Mouse (Mus musculus) heart, embryonic 10.5 days (tissue): ENCODE results near the gene Gm20388. TPM values are rescaled to one million over a fixed set of nuclear protein-coding genes. Genes with fewer than 3 reads are reported as not detected.

ENCODE experiments used
- DNase-seq: peaks from one replicate; pipeline ENCODE4 v3.0.0-alpha.2; 2017; ENCODE audit warnings: low spot score
- H3K27ac ChIP-seq: fragments of 300-500 bp; sonication (generic); 2 replicates; pipeline ENCODE4 v1.5.1; 2016; ENCODE audit warnings: mild to moderate bottlenecking
- H3K27me3 ChIP-seq: fragments of 300-500 bp; sonication (generic); 2 replicates; pipeline ENCODE4 v1.6.1; 2016; ENCODE audit warnings: mild to moderate bottlenecking; ENCODE audit not compliant: poor library complexity, insufficient read depth, severe bottlenecking
- H3K36me3 ChIP-seq: fragments of 300-500 bp; sonication (generic); 2 replicates; pipeline ENCODE4 v1.6.1; 2016; ENCODE audit warnings: mild to moderate bottlenecking, moderate library complexity
- H3K4me1 ChIP-seq: fragments of 300-500 bp; sonication (generic); 2 replicates; pipeline ENCODE4 v1.6.1; 2016; ENCODE audit warnings: mild to moderate bottlenecking
- H3K4me3 ChIP-seq: fragments of 300-500 bp; sonication (generic); 2 replicates; pipeline ENCODE4 v1.5.1; 2016; ENCODE audit warnings: mild to moderate bottlenecking, moderate library complexity
- H3K9me3 ChIP-seq: fragments of 300-500 bp; sonication (generic); 2 replicates; pipeline ENCODE4 v1.6.1; 2016; ENCODE audit warnings: mild to moderate bottlenecking, moderate library complexity
- WGBS: fragments of 180-500 bp; shearing (Covaris S2); methylation state at CpG from one replicate; pipeline ENCODE4 v1.1.7; 2016; 5-methylcytosine and 5-hydroxymethylcytosine counted together
- polyA plus RNA-seq: library from polyadenylated mRNA; unstranded; fragments of >200 nt; fragmentation: Nextera tagmentation; extraction: Ambion mirVana; gene quantifications from 2 replicates; pipeline ENCODE4 v1.2.1, GENCODE M21; 2016

The Gm20388 gene
- polyA plus RNA-seq, 1 experiment from 2014 or later: 4.5 TPM

DNA sequence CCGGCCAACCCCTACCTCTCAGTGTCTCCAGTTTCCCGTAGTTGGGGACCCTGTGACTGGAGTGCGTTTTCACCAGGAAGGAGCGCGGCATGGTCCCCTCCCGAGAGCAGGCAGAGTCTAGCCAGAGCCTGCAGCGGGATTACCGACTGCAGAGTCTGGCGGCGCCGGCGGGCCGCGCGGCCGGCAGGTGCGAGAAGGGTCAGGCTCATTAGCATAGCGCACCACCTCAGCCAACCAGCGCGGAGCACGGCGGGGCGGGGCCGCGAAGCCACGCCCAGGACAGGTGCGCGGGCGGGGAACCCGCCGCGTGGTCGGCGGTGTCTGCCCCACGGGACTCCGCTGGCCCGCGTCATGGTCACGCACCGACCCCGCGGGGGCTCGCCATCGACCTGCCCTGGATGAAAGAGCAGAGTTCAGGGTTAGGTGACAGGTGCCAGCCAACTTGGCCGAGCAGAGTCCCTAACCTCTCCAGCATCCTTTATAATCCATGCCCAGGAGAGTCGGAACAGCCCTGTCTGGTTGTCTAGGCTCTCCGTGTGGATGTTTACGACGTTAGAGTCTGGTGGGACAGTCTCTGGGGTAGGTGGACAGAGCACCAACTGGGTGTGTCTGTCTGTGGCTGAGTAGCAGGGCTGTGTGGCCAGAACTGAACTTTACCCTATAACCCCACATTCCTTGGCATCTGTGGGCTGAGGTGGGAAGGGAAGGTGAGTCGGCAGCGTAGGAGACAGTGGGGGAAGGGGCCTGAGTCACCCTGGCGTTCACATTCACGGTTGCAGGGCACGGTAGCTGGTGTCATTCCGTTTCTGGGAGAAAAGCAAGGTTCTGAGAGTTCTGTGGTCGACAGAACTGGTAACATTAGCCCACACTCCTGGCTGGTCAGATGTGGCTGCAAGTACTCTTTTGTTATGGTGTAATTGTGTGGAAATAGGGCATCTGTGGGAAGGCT lies 2550.2 kb downstream of the Gm20388 start, which contains the start of gene Snai3:
TSS of gene Snai3 (minus strand) at position 210 of the 949 bp plus-strand sequence.
- Histone ChIP-seq H3K36me3 (peaks cover 15% of the 10 kb centered on the region; the same call in 1 of the 2 replicates), H3K4me1 (peaks cover 77% of the 10 kb centered on the region), H3K27ac (peak within 1 kb of the TSS; percentile 73), H3K4me3 (peak within 1 kb of the TSS; percentile 61), H3K9me3 (no peaks in the 10 kb centered on the region), H3K27me3 (peaks cover 63% of the 10 kb centered on the region)
- DNase-seq: no peak
- WGBS: 2% methylated on average over 56 of the region's 56 CpGs

DNA sequence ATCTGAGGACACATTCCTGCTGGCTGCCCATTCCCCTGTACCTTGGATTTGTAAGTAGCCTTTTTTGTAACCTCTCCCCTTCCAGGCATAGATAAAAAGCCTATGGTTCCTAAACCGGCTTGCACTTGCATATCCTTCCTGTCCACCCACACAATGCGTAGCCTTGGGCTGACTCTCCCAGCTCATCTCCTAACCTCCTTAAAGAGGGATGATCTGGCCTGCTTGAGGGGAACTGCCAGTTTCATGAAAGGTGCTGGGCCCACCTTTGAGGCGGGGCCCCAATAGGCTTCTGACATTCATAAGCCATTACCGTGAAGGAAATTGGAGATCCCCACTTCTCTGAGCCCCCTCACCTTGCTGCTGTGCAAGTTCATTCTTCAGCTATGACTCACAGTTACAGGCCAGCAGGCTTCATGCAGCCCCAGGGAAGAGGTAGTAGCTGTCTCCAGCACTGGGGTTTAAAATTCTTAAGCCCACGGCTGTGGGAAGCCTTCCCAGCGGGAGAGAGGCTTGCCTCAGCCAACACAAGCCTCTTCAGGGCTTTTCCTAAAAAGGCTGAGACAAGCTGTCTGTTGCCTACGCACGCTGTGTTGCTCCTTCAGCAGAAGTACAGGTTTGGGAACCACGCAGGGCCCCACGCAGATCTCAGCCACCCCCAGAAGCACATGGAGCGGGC lies 2551.0 kb downstream of the Gm20388 start:
- Histone ChIP-seq H3K4me3 (no peak overlapping the region), H3K27me3 (peaks cover 55% of the 10 kb centered on the region), H3K4me1 (peaks cover 69% of the 10 kb centered on the region), H3K9me3 (no peaks in the 10 kb centered on the region), H3K36me3 (peaks cover 16% of the 10 kb centered on the region), H3K27ac (peak overlapping the region; percentile 32)
- WGBS: 64% methylated on average over 11 of the region's 11 CpGs
- no peak for DNase-seq

DNA sequence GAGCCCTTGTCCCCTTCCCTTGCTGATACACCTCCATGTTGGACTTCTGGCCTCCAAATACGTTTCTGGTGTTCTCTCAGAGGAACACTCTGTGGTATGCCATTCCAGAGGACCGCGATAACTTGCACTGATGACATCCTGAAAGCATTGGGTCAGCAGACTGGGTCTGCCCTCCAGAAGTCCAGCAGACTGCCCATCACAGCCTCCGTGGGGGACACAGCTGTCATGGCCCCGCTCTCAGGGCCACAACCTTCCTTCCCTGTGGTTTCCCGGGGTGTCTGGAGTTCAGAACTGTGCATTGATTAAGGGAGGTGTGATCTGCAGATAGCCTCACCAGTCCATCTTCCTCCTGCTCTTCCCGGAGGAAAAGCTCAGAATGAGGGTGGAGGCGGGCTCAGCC lies 2551.9 kb downstream of the Gm20388 start:
- WGBS: 61% methylated on average over 8 of the region's 8 CpGs
- peaks cover 62% of the 10 kb centered on the region for H3K4me1 ChIP-seq
- DNase-seq: no peak
- peaks cover 25% of the 10 kb centered on the region for H3K36me3 ChIP-seq
- H3K9me3 ChIP-seq: no peaks in the 10 kb centered on the region
- peaks cover 47% of the 10 kb centered on the region for H3K27me3 ChIP-seq
- H3K4me3 ChIP-seq: no peak overlapping the region
- 0 out of 2 replicates have a peak overlapping the region, but pooled peaks have one; percentile 14 for H3K27ac ChIP-seq

DNA sequence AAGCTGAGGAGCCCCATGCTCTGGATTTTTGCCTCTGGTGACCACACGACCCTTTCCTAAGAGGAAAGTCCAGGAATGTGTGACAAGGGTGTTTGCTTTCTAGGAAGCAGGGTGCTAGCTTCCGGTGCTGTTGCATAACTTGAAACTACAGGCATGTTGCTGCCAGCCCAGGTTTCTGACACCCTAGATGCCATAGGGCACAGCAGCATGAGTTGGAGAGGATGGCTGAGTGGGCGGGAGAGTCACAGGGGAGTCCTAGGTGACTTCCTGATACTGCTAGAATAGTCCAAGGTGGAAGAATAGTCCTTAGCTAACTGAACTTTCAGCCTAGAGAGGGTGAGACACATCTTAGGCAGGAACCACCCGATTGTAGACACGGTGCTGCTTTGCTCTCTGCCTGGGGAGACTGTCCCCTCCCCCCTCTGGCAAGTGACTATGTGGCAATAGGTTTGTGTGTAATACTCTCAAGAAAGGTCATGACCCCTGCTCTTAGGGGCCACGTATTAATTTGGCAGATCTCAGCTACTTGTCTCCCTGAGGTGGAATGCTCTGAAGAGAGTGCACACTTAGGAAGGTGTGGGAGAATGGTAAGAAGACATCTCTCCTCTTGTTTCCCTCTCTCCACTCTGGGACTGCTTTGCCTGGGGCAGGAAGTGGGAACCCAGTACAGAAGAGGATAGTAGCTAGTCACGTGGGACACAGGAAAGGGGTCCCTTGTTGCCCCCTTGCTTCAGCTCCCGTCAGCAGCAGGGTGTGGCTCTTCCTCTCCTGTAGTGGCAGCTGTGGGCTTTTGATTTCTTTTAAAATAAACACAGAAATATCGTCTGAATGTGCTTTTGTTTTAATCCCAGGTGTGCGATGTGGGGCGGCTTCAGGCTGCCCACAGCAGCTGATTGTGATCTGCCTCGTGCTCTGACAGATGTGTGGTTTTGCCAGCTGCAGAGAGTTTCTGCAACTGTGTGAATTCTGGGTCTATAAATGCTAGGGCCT lies 2553.3 kb downstream of the Gm20388 start:
- no peak for DNase-seq
- Histone ChIP-seq H3K27me3 (peaks cover 38% of the 10 kb centered on the region), H3K27ac (peak overlapping the region; percentile 49; the same call in 1 of the 2 replicates), H3K4me1 (peaks cover 60% of the 10 kb centered on the region), H3K36me3 (peaks cover 40% of the 10 kb centered on the region), H3K9me3 (no peaks in the 10 kb centered on the region), H3K4me3 (no peak overlapping the region)
- WGBS: 48% methylated on average over 12 of the region's 12 CpGs

DNA sequence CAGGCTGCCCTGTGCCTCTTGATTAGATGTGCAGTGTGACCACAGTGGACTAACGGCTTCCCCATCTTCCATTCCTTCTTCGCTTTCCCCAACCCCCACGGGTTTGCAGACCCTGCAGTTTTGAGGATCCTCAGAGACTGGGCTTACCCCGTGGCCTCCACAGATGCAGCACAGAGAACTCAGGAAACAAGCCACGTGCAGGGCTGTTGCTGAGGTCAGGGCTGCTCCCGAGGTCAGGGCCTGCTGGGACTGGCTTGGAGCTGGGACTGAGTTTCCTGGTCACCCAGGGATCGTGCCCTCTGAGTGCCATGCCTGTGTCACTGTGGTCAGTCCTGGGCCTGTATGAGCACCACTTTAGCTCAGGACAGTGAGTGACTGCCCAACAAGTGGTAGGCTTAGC lies 2554.3 kb downstream of the Gm20388 start:
- peaks cover 28% of the 10 kb centered on the region for H3K27me3 ChIP-seq
- 64% methylated on average over 7 of the region's 7 CpGs for WGBS
- no peak overlapping the region for H3K4me3 ChIP-seq
- peaks cover 45% of the 10 kb centered on the region for H3K36me3 ChIP-seq
- H3K27ac ChIP-seq: no peak overlapping the region; the same call in 1 of the 2 replicates
- peaks cover 67% of the 10 kb centered on the region for H3K4me1 ChIP-seq
- DNase-seq: no peak
- no peaks in the 10 kb centered on the region for H3K9me3 ChIP-seq

DNA sequence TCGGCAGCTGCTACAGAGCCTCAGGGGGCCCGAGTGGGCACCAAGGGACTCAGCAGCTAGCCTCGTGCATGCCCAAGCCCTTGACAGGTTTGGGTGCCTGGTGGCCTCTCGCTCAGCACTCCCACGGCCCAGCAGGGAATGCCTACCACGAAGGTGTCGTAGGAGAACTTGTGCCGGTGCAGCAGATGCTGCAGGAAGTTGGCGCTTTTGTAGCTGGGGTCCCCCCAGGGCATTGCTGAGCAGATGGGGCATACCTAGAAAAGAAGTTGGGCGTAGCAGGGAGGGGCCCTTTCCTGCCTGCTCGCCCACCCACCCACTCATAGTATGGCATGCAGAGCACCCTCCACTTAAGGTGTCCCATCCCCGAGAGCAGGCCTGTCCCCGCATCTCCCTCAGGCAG lies 2557.2 kb downstream of the Gm20388 start:
- H3K4me3 ChIP-seq: no peak overlapping the region
- peaks cover 61% of the 10 kb centered on the region for H3K36me3 ChIP-seq
- peaks cover 39% of the 10 kb centered on the region for H3K4me1 ChIP-seq
- no peak for DNase-seq
- 88% methylated on average over 13 of the region's 13 CpGs for WGBS
- H3K9me3 ChIP-seq: no peaks in the 10 kb centered on the region
- no peaks in the 10 kb centered on the region for H3K27me3 ChIP-seq
- H3K27ac ChIP-seq: no peak overlapping the region

DNA sequence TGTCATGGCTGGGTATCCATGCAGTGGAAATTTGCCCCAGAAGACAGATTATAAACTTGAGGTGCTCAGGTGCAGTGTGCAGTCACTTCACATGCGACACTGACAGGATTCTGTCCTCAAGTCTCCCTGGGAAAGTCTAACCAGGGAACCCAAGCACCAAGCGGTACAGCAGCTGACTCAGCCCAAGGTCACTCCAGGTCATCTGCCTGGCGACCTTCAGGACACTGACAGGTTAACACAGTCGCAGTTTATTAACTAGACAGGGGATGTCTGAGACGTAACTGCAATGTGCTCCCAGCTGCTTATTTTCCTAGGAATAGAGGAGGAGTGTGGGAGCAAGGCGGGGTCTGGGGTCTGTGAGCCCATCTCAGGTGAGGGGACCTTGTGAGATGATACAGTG lies 2558.8 kb downstream of the Gm20388 start:
- H3K27ac ChIP-seq: 0 out of 2 replicates have a peak overlapping the region, but pooled peaks have one; percentile 23

DNA sequence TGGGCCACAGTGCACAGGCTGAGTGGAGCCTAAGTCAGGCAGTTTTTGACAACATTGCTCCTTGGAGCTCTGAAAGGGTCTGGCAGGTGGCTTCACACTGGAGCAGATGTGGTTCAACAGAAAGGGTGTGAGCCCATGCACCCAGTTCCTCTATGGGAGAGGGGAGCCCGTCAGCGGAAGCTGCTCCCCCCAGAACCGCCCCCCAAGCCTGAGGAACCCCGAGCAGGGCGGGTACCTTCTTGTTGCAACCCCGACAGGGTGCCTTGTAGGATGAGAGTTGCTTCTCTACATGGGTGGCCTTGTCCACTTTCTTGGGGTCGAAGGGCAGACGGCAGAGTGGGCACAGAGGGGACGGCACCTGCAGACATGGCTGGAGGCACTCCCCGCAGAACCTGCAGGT lies 2559.3 kb downstream of the Gm20388 start:
- no peak for DNase-seq
- Histone ChIP-seq H3K36me3 (peaks cover 74% of the 10 kb centered on the region), H3K27me3 (no peaks in the 10 kb centered on the region), H3K4me3 (no peak overlapping the region), H3K27ac (0 out of 2 replicates have a peak overlapping the region, but pooled peaks have one; percentile 23), H3K4me1 (peaks cover 29% of the 10 kb centered on the region), H3K9me3 (no peaks in the 10 kb centered on the region)
- 82% methylated on average over 10 of the region's 10 CpGs for WGBS

More for the DNA sequence above, 2558.8 kb downstream of the Gm20388 start:
- no peak for DNase-seq
- WGBS: 74% methylated on average over 6 of the region's 6 CpGs
- peaks cover 29% of the 10 kb centered on the region for H3K4me1 ChIP-seq
- H3K36me3 ChIP-seq: peaks cover 74% of the 10 kb centered on the region
- H3K9me3 ChIP-seq: no peaks in the 10 kb centered on the region
- H3K4me3 ChIP-seq: no peak overlapping the region
- no peaks in the 10 kb centered on the region for H3K27me3 ChIP-seq

DNA sequence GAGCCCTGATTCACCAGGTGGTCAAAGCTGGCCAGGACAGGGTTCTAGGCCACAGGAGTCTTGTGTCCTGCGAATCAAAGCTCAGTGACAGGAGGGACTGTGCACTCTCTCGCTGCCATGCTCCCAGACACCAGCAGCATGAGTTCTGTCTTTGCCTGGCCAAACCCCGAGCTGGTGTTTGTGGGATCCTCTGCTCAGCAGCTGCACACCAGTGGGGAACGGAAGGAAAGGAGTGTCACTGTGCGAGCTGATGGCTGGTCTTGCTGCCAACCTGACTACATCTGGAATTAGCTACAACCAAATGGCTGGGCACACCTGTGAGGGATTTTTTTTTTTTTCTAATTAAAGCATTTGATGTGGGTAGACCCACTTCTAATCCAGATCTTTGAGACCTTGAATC lies 2560.1 kb downstream of the Gm20388 start:
- Histone ChIP-seq H3K9me3 (no peaks in the 10 kb centered on the region), H3K27me3 (no peaks in the 10 kb centered on the region), H3K4me1 (peaks cover 26% of the 10 kb centered on the region), H3K27ac (no peak overlapping the region), H3K36me3 (peaks cover 67% of the 10 kb centered on the region), H3K4me3 (no peak overlapping the region)
- no peak for DNase-seq
- WGBS: 85% methylated on average over 5 of the region's 5 CpGs

DNA sequence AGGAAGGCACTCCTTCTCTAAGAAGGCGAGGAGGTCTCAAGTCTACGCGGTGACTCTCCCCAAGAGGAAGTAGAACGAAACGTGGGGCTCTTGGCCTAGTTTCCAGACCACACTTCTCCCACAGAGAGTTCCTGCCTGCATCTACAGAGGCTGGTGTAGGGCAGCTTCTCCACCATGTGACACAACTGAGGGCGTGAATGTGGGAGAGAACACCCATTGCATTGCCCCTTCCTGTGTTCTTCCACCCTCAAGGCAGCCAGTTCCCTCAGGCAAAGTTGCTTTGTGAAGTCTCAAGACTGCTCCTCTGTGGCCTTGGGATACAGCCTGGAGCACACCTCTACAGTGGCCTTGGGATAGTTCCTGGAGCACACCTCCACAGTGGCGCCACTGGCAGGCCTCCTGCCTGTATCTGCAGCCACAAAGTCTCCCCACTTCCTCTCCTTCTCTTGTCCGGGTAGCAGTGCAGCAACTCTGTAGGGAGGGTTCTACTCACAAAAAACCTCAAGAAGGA lies 2563.3 kb downstream of the Gm20388 start:
- 86% methylated on average over 8 of the region's 8 CpGs for WGBS
- Histone ChIP-seq H3K4me1 (peaks cover 38% of the 10 kb centered on the region), H3K27ac (no peak overlapping the region), H3K36me3 (peaks cover 53% of the 10 kb centered on the region), H3K4me3 (no peak overlapping the region), H3K27me3 (no peaks in the 10 kb centered on the region), H3K9me3 (no peaks in the 10 kb centered on the region)
- no peak for DNase-seq

DNA sequence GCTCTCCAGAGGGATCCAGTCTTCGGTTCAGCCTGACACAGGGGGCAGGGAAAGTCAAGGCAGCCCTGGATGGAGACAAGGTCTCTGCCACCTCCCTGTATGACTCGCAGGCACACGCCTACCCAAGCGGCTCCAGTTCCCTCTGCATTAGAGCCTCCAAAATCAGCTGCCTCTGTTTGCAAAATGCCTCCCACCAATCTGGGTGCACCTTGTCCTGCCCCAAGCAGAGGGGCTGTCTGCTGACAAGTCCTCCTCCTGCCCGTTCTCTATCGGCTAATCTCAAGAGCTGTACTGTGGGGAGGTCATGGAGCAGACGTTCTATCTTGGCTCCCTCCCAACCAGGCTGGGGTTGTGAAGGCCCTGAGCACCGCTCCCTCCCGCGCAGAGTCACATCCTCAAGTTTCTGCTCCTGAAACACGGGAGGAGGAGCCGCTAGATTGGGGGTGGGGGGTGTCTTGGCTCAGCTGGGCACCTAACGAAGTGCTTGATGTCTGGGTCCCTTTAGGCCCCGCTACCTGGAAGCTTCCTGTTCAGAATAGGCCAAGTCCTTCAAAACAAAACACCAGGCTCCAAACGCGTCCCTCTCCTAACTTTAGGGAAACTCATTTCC lies 2564.4 kb downstream of the Gm20388 start:
- no peaks in the 10 kb centered on the region for H3K27me3 ChIP-seq
- H3K9me3 ChIP-seq: no peaks in the 10 kb centered on the region
- no peak for DNase-seq
- H3K36me3 ChIP-seq: peaks cover 58% of the 10 kb centered on the region
- 7% methylated on average over 16 of the region's 16 CpGs for WGBS
- H3K27ac ChIP-seq: peak overlapping the region; percentile 92
- H3K4me3 ChIP-seq: peak overlapping the region; percentile 98
- H3K4me1 ChIP-seq: peaks cover 28% of the 10 kb centered on the region
